Mouse (Mus musculus) limb, embryonic 14.5 days (tissue): ENCODE measurements around the gene Nfil3. TPM values are rescaled to one million over a fixed set of nuclear protein-coding genes. Genes with fewer than 3 reads are reported as not detected.

Experiments used
- ATAC-seq: fragments of 200-750 bp; cut with Nextera tagmentation; 2 replicates; pipeline ENCODE4 v1.8.0; 2017; ENCODE audit warnings: low read depth, moderate number of reproducible peaks, moderate TSS enrichment; ENCODE audit not compliant: low FRiP score
- DNase-seq: peaks from one replicate; pipeline ENCODE4 v3.0.0-alpha.2; 2015; ENCODE audit warnings: low spot score
- H3K27ac ChIP-seq: fragments of 300-500 bp; sonication (generic); replicated peaks from 2 replicates; pipeline ENCODE4 v1.5.1; 2014; ENCODE audit warnings: low read depth, mild to moderate bottlenecking, low read length, moderate library complexity, mixed read lengths
- H3K27me3 ChIP-seq: fragments of 300-500 bp; sonication (generic); 2 replicates; pipeline ENCODE4 v1.6.1; 2014; ENCODE audit warnings: low read length, mixed read lengths; ENCODE audit not compliant: control insufficient read depth, insufficient read depth
- H3K36me3 ChIP-seq: fragments of 300-500 bp; sonication (generic); 2 replicates; pipeline ENCODE4 v1.6.1; 2014; ENCODE audit warnings: mild to moderate bottlenecking, low read length, moderate library complexity, mixed read lengths; ENCODE audit not compliant: control insufficient read depth, insufficient read depth
- H3K4me1 ChIP-seq: fragments of 300-500 bp; sonication (generic); 2 replicates; pipeline ENCODE4 v1.6.1; 2014; ENCODE audit warnings: antibody characterized with exemption, low read length, mixed read lengths; ENCODE audit not compliant: control insufficient read depth, insufficient read depth
- H3K4me2 ChIP-seq: fragments of 300-500 bp; sonication (generic); replicated peaks from 2 replicates; pipeline ENCODE4 v1.6.1; 2014; ENCODE audit warnings: low read depth, mild to moderate bottlenecking, low read length, moderate library complexity; ENCODE audit not compliant: severe bottlenecking
- H3K4me3 ChIP-seq: fragments of 300-500 bp; sonication (generic); replicated peaks from 2 replicates; pipeline ENCODE4 v1.5.1; 2014; ENCODE audit warnings: low read length
- H3K9ac ChIP-seq: fragments of 300-500 bp; sonication (generic); 2 replicates; pipeline ENCODE4 v1.6.1; 2014; ENCODE audit warnings: mild to moderate bottlenecking, low read depth, low read length, moderate library complexity; ENCODE audit not compliant: severe bottlenecking
- H3K9me3 ChIP-seq: fragments of 300-500 bp; sonication (generic); 2 replicates; pipeline ENCODE4 v1.6.1; 2016; ENCODE audit warnings: low read length; ENCODE audit not compliant: control insufficient read depth
- POLR2A ChIP-seq: fragments of 200-500 bp; IDR thresholded peaks from 2 replicates; pipeline ENCODE4 v1.8.0; 2012; ENCODE audit warnings: inconsistent platforms, mild to moderate bottlenecking, moderate library complexity, borderline replicate concordance; ENCODE audit not compliant: insufficient read depth, insufficient read length; ENCODE audit errors: extremely low read depth
- WGBS: fragments of 180-500 bp; shearing (Covaris S2); extraction: QIAGEN DNeasy Blood & Tissue Kit; methylation state at CpG from one replicate; pipeline ENCODE4 v1.1.7; 2014; 5-methylcytosine and 5-hydroxymethylcytosine counted together
- polyA plus RNA-seq, 2 experiments: library from polyadenylated mRNA; depleted of rRNA in 1 of 2; stranded (reverse) in 1 of 2; unstranded in 1 of 2; fragments of >200 nt; fragmentation: Nextera tagmentation in 1 of 2; extraction: Ambion mirVana in 1 of 2; gene quantifications; 2 replicates each; pipeline versions ENCODE4 v1.2.1 to v1.2.3; 2012 to 2014

The Nfil3 gene
- polyA plus RNA-seq, 2 experiments, result 9.2 to 29.5 TPM

DNA sequence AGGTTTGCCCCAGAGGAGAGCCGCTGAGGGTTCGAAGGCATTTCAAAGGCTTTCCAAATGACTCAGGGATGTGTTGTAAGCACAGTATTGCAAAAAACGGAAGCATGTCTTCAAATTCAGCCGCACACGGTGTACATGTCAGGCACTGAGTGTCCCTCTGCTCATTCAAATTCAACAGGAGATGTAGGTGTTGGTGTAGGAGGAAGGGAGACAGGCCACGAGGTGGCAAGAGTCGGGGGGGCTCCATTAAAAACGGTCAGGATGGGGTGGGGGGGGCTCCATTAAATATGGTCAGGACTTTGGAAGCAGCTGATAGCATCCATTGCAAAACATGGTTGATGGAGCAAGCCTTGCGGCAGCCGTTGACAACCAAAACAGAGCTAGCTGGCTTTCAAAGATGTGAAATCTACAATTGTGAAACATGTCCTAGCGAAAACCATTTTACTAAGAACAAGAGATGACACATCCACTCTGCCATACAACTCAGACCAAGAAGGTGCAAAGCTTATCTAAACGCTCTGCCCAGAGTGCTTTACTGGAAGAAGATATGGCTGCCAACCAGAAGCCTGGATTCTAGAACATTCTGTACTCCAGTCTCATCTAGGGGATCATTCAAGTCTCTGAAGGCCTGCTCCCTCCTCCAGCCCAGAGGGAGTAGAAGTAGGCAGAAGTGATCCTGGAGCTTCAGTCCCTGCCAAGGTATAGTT is 4.8 kb upstream of the Nfil3 start:
- ATAC-seq (no peak), DNase-seq (no peak)
- 76% methylated on average over 12 of the region's 12 CpGs for WGBS
- Histone ChIP-seq H3K4me1 (peaks cover 19% of the 10 kb centered on the region; the same call in 1 of the 2 replicates), H3K4me3 (no peak overlapping the region), H3K9ac (no peak overlapping the region), H3K36me3 (no peaks in the 10 kb centered on the region), H3K27me3 (peaks cover 7% of the 10 kb centered on the region; the same call in 1 of the 2 replicates), H3K9me3 (no peaks in the 10 kb centered on the region), H3K27ac (no peak overlapping the region), H3K4me2 (no peak overlapping the region)
- TF ChIP-seq POLR2A, result no peak

- DNase-seq, result peak; percentile 85
- no peak overlapping the region for H3K27ac ChIP-seq
- H3K4me2 ChIP-seq, result peak overlapping the region; percentile 99
- H3K9me3 ChIP-seq, result no peaks in the 10 kb centered on the region
- peak overlapping the region; percentile 16; the same call in 1 of the 2 replicates for H3K4me3 ChIP-seq
- H3K36me3 ChIP-seq, result no peaks in the 10 kb centered on the region
- H3K4me1 ChIP-seq, result peaks cover 15% of the 10 kb centered on the region; the same call in 1 of the 2 replicates
- H3K27me3 ChIP-seq, result peaks cover 7% of the 10 kb centered on the region; the same call in 1 of the 2 replicates
- H3K9ac ChIP-seq, result no peak overlapping the region
- no peak for TF ChIP-seq POLR2A
- under 1% methylated on average over 12 of the region's 12 CpGs for WGBS
- no peak for ATAC-seq
Measured at GRCm38 (mm10) chr13:52982703-52983102, 1.8 kb upstream of the Nfil3 start.

- DNase-seq (peak; percentile 16), ATAC-seq (no peak)
- peaks cover 7% of the 10 kb centered on the region; the same call in 1 of the 2 replicates for H3K27me3 ChIP-seq
- peak overlapping the region; percentile 99 for H3K4me2 ChIP-seq
- WGBS, result 2% methylated on average over 51 of the region's 51 CpGs
- H3K4me3 ChIP-seq, result peak overlapping the region; percentile 92
- no peak for TF ChIP-seq POLR2A
- no peak overlapping the region for H3K27ac ChIP-seq
- peak overlapping the region; percentile 86 for H3K9ac ChIP-seq
- H3K36me3 ChIP-seq, result no peaks in the 10 kb centered on the region
- H3K4me1 ChIP-seq, result peaks cover 20% of the 10 kb centered on the region; the same call in 1 of the 2 replicates
- no peaks in the 10 kb centered on the region for H3K9me3 ChIP-seq
Measured at GRCm38 (mm10) chr13:52981441-52982281, 788 bp upstream of the Nfil3 start.

- no peaks in the 10 kb centered on the region for H3K36me3 ChIP-seq
- WGBS, result under 1% methylated on average over 55 of the region's 77 CpGs
- H3K4me2 ChIP-seq, result peak overlapping the region; percentile 99
- DNase-seq (peak; percentile 62), ATAC-seq (peak; percentile 76)
- H3K9ac ChIP-seq, result peak overlapping the region; percentile 86
- TF ChIP-seq POLR2A, result no peak
- peak overlapping the region; percentile 92 for H3K27ac ChIP-seq
- peaks cover 7% of the 10 kb centered on the region; the same call in 1 of the 2 replicates for H3K27me3 ChIP-seq
- H3K4me1 ChIP-seq, result peaks cover 29% of the 10 kb centered on the region
- peak overlapping the region; percentile 92 for H3K4me3 ChIP-seq
- H3K9me3 ChIP-seq, result no peaks in the 10 kb centered on the region
Measured at GRCm38 (mm10) chr13:52980211-52980950, 492 bp downstream of the Nfil3 start.
